Mouse (Mus musculus): ENCODE results near the gene Sptbn1.

The Sptbn1 gene

DNA sequence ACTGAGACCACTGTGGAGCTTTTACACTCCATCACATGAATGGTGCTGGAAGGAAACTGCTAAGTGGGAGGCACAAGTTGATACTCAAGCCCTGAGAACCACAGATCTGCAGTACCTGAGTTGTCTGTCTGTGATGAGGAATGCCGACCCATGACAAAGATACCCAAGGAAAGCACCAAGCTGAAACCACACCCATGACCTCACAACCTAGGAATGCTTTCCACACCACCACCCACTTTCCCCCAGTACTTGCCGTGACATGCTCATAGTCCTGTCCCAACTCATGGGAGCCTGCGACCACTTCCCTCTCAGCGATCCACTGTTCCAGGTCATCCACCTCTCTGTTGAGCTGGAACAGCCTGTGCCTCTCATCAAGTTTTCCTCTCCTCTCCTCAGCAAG, 149.9 kb downstream of the Sptbn1 start:
- no peak for DNase-seq

DNA sequence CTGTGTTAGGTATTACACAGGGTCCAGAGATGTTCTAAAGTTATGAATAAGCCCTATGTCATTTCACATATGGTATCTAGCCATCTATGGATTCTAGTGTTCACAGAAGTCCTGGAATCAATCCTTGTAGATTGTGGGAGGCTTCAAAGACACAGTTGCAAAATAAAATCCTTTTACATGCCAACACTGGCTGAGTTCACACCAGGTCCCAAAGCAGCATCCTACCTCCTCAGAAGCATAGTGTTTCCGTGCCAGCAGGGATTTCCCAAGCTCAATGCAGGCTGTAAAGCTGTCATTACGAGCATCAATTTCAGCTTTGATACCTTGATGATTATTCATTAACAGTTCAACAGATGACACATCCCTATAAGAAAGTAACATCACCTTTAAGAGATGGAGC, 154.3 kb downstream of the Sptbn1 start:
- no peak for DNase-seq

DNA sequence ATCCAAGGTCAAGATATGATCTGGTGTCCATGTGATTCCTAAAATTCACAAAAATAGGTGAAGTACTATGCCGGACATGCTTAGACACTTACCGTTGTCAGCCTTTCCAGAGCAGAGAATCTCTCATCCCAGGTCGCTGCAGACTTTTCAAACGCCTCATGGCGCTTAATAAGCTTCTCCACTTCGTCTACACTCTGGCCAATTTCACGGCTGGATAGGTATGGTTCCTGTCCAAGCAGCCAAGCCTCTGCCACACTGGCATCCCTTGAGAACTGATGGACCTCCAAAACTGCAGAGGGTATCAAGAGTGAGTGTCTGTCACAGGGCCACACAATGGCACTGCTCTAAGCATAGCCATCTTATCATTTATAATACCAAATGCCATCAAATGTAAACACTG, 157.3 kb downstream of the Sptbn1 start:
- DNase-seq: no peak

DNA sequence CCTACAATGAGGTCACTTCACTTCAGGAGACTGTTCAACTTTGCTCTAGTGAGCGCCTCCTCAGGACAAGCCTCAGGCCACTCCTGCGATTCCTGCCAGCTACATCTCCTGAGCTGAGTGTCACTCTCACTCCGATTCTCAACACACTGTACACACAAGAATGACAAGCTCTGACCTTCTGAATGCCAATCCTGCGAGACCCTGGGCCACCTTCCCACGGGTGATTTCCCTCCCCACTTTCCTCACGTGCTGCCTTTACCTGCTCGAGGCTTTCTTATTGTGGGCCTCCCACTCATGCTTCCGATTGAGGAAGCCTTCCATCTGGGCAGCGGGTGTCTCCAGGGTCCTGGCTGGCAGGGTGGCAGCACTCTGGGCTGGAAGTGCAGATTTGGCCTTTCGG, 163.8 kb downstream of the Sptbn1 start:
- no peak for DNase-seq

DNA sequence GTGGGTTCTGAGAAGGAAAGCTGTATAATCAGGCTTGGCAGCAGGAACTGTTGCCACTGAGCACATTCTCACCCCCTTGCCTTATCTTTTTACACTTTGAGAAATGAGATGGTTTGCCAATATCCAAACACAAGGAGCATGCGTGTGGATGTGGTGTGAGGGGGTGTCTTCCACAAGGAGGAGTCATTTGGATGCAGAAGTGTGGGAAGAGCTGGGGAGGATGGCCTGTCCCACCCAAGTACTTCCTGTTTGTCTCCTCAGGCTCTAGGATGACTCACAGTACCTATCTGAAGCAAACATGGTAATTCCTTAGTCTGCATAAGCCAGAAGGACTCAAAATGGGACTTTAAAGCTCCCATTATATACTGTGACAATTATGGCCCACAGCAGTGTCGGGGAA, 165.4 kb downstream of the Sptbn1 start:
- DNase-seq: no peak

DNA sequence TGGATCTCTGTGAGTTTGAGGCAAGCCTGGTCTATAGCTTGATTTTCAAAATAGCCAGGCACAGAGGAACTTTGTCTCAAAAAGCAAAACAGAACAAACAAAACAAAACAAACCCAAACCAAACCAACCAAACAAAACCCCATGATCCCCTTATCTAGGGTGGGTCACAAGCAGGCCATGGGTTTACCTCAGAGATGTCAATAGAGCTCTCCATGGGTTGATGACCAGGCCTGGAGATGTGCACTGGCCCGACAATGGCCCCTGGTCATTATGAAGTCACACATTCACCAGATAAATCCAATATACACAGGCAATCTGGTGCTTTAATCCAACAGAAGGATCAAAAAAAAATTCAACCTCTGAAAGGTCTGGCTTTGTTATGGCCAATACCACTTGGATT, 166.2 kb downstream of the Sptbn1 start:
- DNase-seq: no peak

DNA sequence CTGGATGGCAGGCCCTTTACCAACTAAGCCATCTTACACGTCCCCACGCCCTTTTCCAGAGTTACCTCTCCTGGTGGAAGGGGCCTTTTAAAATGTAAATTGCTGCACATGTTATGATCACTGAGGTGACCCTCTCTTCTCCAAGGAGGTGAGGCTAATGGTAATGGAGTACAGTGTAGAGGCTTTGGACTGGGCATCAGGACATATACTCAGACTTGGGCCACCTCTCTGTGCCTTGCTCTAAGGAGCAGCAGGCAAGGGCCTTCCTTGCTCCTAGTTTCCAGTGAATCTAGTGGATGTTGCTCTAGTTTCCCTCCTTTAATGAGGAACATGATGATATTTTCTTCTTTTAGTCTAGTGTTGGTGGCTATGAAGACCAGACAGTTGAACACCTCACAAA, 166.8 kb downstream of the Sptbn1 start:
- no peak for DNase-seq

DNA sequence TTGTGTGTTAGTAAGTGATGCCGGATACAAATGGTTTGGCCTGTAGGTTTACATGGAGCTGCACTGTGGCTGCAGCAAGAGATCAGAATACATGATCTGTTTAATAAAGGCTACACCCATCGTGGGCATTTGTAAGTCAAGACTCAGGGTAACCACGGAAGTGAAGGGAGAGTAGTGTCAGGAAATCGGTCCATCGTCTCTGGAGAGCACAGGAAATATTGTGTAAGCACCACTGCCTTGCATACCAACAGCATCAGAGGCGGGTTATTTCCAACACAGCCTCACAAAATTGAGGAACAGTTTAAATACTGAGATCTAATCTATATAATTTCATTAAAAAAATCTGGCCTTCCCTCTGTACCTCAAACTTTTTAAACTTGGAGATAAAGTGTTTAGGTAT, 168.1 kb downstream of the Sptbn1 start:
- DNase-seq: no peak

DNA sequence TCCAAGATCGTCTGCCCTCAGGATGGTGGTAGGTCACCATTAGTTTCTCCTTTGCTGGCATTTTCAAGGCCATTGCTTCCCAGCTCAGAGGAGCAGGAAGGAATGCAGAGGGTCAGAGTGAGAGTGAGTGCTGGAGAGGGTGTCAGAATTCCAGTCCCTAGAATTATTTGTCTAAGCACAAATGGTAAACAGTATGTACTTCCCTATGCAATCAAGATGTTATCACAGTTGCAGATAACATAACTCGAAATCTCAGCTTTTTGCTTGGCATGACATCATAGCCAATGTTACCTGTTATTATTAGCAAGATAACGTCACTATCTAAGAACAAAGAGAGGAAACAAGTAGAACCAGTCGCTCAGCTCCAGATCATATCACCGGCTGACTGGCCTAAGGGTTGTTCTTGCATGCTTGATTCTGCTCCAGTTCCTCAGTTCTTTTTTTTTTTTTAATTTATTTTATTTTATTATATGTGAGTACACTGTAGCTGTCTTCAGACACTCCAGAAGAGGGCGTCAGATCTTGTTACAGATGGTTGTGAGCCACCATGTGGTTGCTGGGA, 172.7 kb downstream of the Sptbn1 start:
- no peak for DNase-seq

DNA sequence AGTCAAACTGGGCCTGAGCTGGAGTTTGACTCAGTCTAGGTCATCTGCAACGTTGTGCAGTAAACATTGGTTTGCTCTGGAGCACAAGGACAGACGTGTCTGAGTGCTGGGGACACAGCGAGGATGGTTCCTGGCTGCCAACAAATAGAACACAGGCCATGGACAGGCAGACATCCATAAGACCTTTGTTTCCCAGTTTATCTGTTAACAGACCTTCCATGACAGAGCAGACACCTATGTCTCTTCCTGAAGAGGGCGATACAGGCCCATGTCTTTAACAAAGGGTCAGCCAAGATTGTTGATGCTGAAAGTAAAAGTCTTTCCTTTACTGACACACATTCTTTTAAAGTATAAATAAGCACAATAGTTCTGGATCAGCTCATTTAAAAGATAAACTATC, 176.1 kb downstream of the Sptbn1 start:
- peak; percentile 48 for DNase-seq

DNA sequence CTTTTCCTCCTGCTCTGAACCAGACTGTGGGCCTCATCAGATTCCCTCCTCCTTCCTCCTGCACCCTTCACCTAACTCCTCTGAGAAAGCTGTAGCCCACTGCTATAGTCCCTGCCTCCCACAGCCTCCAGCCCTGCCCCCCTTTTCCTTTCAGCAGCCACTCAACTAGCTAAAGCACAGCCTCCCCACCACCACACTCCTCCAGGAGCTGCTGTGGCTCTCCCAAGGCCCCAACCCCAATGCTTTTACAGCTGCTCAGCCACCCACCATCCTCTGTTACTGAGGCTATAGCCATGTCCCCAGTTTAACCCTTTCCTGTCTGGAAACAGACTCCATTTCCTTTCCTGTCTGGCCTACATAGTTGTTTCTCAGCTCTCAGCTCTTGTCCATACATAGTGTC, 182.9 kb downstream of the Sptbn1 start:
- DNase-seq: no peak

DNA sequence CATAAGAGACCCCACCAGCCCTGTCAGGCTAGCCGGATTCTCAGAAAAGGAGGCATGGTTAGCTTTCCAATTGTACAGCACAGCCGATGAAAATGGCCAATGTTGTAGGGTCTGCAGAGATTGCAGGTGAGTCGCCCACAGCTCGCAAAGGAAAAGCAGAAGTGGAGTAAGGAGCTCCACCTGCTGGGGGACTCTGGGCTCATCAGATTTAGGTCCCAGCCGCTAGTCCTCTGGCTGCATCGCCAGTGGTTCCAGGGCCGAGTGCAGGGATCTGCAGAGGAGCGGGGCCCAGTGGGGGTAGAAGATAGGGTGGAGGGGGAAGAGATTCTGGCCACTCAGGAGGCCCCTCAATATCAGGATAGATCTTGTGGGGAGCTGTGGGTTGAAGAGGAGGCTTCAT, 210.7 kb downstream of the Sptbn1 start:
- DNase-seq: peak; percentile 47

All from retina, postnatal 1 day (tissue).